Mouse (Mus musculus) neural tube, embryonic 14.5 days (tissue): ENCODE measurements at regions not wholly inside any gene's neighbourhood (a gene's known extent, or its start where the extent isn't known, plus 50 kb on each side); places are given as distances from the start of the nearest gene placed in this dataset.

Experiments used
- ATAC-seq: fragments of 200-750 bp; cut with Nextera tagmentation; 2 replicates; pipeline ENCODE4 v1.8.0; 2017; ENCODE audit warnings: low read depth, mild to moderate bottlenecking, moderate TSS enrichment, moderate library complexity
- H3K27ac ChIP-seq: fragments of 300-500 bp; sonication (generic); 2 replicates; pipeline ENCODE4 v1.5.1; 2014; ENCODE audit warnings: low read depth, mild to moderate bottlenecking, control low read depth, low read length, moderate library complexity, mixed read lengths
- H3K27me3 ChIP-seq: fragments of 300-500 bp; sonication (generic); 2 replicates; pipeline ENCODE4 v1.6.1; 2014; ENCODE audit warnings: low read length; ENCODE audit not compliant: control insufficient read depth, insufficient read depth
- H3K36me3 ChIP-seq: fragments of 300-500 bp; sonication (generic); 2 replicates; pipeline ENCODE4 v1.6.1; 2014; ENCODE audit warnings: low read length, mixed read lengths; ENCODE audit not compliant: control insufficient read depth, insufficient read depth
- H3K4me1 ChIP-seq: fragments of 300-500 bp; sonication (generic); 2 replicates; pipeline ENCODE4 v1.6.1; 2014; ENCODE audit warnings: low read length; ENCODE audit not compliant: control insufficient read depth, insufficient read depth
- H3K4me2 ChIP-seq: fragments of 300-500 bp; sonication (generic); 2 replicates; pipeline ENCODE4 v1.6.1; 2014; ENCODE audit warnings: mild to moderate bottlenecking, low read depth, low read length, control low read depth
- H3K4me3 ChIP-seq: fragments of 300-500 bp; sonication (generic); 2 replicates; pipeline ENCODE4 v1.5.1; 2014; ENCODE audit warnings: low read depth, low read length, control low read depth, mixed read lengths
- H3K9ac ChIP-seq: fragments of 300-500 bp; sonication (generic); replicated peaks from 2 replicates; pipeline ENCODE4 v1.6.1; 2014; ENCODE audit warnings: low read depth, mild to moderate bottlenecking, control low read depth, low read length, mixed read lengths
- H3K9me3 ChIP-seq: fragments of 300-500 bp; sonication (generic); 2 replicates; pipeline ENCODE4 v1.6.1; 2016; ENCODE audit warnings: low read length; ENCODE audit not compliant: control insufficient read depth
- WGBS: fragments of 180-500 bp; shearing (Covaris S2); extraction: QIAGEN DNeasy Blood & Tissue Kit; methylation state at CpG from one replicate; pipeline ENCODE4 v1.1.7; 2014; 5-methylcytosine and 5-hydroxymethylcytosine counted together

- Histone ChIP-seq H3K27me3 (no peaks in the 10 kb centered on the region), H3K4me3 (no peak overlapping the region), H3K9ac (no peak overlapping the region), H3K27ac (no peak overlapping the region), H3K36me3 (no peaks in the 10 kb centered on the region), H3K4me2 (no peak overlapping the region), H3K9me3 (no peaks in the 10 kb centered on the region), H3K4me1 (no peaks in the 10 kb centered on the region)
- no peak for ATAC-seq
- WGBS: 92% methylated on average over 1 of the region's 1 CpGs
Observed at GRCm38 (mm10) chr6:104999601-105000000, 507.0 kb downstream of the Cntn6 start.

GRCm38 (mm10) chr6:105020672-105021071 is 528.1 kb downstream of the Cntn6 start:
- Histone ChIP-seq H3K27ac (no peak overlapping the region), H3K4me3 (no peak overlapping the region), H3K36me3 (no peaks in the 10 kb centered on the region), H3K4me2 (no peak overlapping the region), H3K27me3 (no peaks in the 10 kb centered on the region), H3K9me3 (no peaks in the 10 kb centered on the region), H3K4me1 (no peaks in the 10 kb centered on the region), H3K9ac (no peak overlapping the region)
- peak; percentile 61; the same call in 1 of the 2 replicates for ATAC-seq
- 45% methylated on average over 4 of the region's 4 CpGs for WGBS

- Histone ChIP-seq H3K36me3 (no peaks in the 10 kb centered on the region), H3K9ac (no peak overlapping the region), H3K4me3 (no peak overlapping the region), H3K4me2 (no peak overlapping the region), H3K27me3 (no peaks in the 10 kb centered on the region), H3K27ac (0 out of 2 replicates have a peak overlapping the region, but pooled peaks have one; percentile 2), H3K4me1 (no peaks in the 10 kb centered on the region), H3K9me3 (no peaks in the 10 kb centered on the region)
- peak; percentile 77 for ATAC-seq
- WGBS: 54% methylated on average over 4 of the region's 4 CpGs
Observed at GRCm38 (mm10) chr6:105021174-105021573, 528.6 kb downstream of the Cntn6 start.

GRCm38 (mm10) chr6:105066146-105066545 is 573.6 kb downstream of the Cntn6 start:
- no peaks in the 10 kb centered on the region for H3K36me3 ChIP-seq
- ATAC-seq: peak; percentile 61; the same call in 1 of the 2 replicates
- no peaks in the 10 kb centered on the region for H3K4me1 ChIP-seq
- H3K9ac ChIP-seq: no peak overlapping the region
- 60% methylated on average over 2 of the region's 2 CpGs for WGBS
- H3K27me3 ChIP-seq: no peaks in the 10 kb centered on the region
- no peak overlapping the region for H3K4me2 ChIP-seq
- no peak overlapping the region for H3K27ac ChIP-seq
- H3K4me3 ChIP-seq: no peak overlapping the region
- H3K9me3 ChIP-seq: no peaks in the 10 kb centered on the region

- Histone ChIP-seq H3K4me2 (no peak overlapping the region), H3K4me1 (no peaks in the 10 kb centered on the region), H3K27me3 (no peaks in the 10 kb centered on the region), H3K9ac (no peak overlapping the region), H3K4me3 (no peak overlapping the region), H3K9me3 (no peaks in the 10 kb centered on the region), H3K27ac (no peak overlapping the region), H3K36me3 (no peaks in the 10 kb centered on the region)
- ATAC-seq: no peak
- 5% methylated on average over 1 of the region's 1 CpGs for WGBS
Observed at GRCm38 (mm10) chr6:105090882-105091281, 586.6 kb upstream of the Cntn4 start.
